Mouse (Mus musculus) urinary bladder, postnatal 25 days (tissue): ENCODE results near the gene Gfpt2.
"Not testable (repeated sequence)": the region's sequence is repeated elsewhere in the genome, so short reads cannot be mapped to it uniquely, and the experiment has no call there.

Experiments used
- DNase-seq: peaks from one replicate; pipeline ENCODE4 v3.0.0; 2022; ENCODE audit warnings: low spot score

The Gfpt2 gene

DNA sequence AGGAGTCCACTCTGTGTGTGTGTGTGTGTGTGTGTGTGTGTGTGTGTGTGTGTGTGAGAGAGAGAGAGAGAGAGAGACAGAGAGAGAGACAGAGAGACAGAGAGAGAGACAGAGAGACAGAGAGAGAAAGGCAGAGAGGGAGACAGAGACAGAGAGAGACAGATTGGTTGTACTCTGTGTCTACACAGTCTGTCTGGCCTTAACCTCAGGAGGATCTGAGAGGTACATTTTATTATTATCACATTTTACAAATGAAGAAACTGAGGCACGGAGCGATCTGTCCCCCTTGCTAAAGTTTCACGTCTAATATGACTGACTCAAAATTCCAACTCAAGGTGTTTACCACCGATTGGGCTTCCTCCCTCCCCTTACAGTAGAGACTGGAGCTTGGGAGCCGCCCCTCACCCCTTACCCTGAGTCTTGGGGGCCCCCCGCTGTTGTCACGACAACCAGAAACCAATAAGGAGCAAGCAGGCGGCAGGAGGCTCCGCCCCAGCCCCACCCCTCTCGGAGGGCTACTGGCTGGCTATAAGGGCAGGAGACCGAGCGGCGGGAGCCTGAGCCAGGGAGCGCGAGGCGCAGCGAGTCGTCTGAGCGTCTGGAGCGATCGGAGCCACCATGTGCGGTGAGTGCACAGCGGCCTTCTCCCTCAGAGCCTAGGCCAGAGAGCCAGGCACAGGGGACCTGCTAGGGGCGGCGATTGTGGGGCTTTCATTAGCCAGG lies at the start of gene Gfpt2:
Gene Gfpt2 (plus strand): TSS at position 560 of the 723 bp plus-strand sequence.
- DNase-seq = peak; percentile 69

DNA sequence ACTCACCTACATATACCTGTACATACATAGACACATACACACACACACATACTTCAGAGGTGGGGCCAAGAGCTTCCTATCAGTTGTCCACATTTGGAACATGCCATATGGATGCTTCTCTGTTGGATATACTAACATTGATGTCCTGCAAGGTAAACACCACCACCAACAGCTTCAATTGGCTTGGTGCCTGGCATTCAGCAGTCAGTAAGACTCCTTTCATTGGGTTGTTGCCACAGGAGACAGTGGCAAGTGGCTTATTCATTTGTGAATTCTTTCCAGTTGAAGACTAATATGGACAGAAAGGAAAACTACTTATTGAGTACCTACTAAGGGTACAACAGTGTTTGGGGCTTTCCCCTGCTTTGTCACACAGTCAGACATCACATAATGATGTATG lies 49.0 kb upstream of the Gfpt2 start:
- no peak for DNase-seq

- DNase-seq = no peak
These were observed 48.1 kb upstream of the Gfpt2 start for GRCm38 (mm10) chr11:49745839-49746238.

GRCm38 (mm10) chr11:49746756-49747155 lies 47.2 kb upstream of the Gfpt2 start:
- DNase-seq = no peak

DNA sequence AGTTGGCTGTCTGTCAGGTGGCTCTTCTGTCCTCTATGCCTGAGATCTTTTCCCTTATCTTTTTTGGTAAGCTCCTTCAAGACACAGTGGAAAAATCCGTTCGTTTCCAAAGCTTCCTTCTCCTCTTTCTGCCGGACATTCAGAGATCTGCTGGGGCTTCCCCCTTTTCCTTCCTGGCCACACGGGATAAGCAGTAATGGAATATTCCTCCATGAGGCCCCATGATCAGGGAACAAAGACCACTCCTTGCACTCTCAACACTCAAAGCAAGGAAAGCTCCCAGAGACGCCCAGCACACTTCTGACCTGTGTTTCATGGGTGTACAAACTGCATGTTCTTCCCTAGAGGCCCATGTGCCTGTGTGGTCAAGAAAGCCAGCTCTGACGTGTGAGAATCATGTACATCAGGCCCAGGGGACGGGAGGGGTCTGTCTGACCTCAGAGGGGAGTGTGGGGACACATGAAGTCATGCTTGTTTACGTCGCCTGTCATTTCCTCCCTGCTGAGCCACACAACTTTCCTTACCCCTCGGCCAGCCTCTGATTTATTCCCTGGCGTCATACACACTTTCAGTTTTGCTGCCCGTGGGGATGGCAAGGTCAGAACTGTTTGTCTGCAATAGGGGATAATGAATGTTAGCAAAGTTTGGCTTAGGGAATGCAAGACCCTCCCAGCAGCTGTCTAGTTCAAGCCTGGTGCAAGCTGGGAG lies 38.9 kb upstream of the Gfpt2 start:
- DNase-seq = no peak

GRCm38 (mm10) chr11:49758096-49758495 lies 35.9 kb upstream of the Gfpt2 start:
- DNase-seq = no peak

DNA sequence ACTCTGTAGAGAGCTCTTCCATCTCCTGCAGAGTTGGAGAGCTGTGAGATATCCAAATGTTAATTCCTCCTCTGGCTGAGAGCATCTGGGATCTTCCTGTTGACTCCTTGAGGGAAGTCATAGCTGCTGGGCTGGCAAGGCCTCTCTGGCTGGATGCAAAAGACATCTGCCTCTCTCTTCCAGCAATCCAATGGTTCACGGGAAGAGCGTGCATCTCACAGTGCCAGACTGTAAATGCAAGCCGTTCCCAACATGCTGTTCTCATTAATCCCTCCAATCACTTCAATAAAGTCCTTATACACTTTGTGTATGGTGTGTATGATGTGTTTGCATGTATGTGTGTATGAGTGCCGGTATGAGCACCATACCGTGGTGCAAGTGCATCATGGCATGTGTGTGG lies 32.8 kb upstream of the Gfpt2 start:
- DNase-seq = no peak

GRCm38 (mm10) chr11:49763555-49763954 lies 30.4 kb upstream of the Gfpt2 start:
- no peak for DNase-seq

- DNase-seq = no peak
These were observed 30.0 kb upstream of the Gfpt2 start for GRCm38 (mm10) chr11:49764023-49764422.

GRCm38 (mm10) chr11:49764639-49765299 lies 29.2 kb upstream of the Gfpt2 start:
- peak; percentile 9 for DNase-seq

GRCm38 (mm10) chr11:49765377-49766136 lies 28.4 kb upstream of the Gfpt2 start:
- DNase-seq = no peak

GRCm38 (mm10) chr11:49766137-49766411 lies 27.9 kb upstream of the Gfpt2 start:
- no peak for DNase-seq

DNA sequence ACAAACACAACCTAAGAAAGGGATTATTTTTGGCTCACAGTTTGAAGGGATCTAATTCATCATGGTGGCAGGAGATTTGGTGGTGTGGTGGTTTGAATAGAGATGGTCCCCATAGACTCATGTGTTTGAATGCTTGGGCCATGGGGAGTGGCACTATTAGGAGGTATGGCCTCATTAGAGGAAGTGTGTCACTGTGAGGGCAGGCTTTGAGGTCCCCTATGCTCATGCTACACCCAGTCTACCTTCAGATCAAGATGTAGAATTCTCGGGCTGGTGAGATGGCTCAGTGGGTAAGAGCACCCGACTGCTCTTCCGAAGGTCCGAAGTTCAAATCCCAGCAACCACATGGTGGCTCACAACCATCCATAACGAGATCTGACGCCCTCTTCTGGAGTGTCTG lies 26.5 kb upstream of the Gfpt2 start:
- not testable (repeated sequence) for DNase-seq

DNA sequence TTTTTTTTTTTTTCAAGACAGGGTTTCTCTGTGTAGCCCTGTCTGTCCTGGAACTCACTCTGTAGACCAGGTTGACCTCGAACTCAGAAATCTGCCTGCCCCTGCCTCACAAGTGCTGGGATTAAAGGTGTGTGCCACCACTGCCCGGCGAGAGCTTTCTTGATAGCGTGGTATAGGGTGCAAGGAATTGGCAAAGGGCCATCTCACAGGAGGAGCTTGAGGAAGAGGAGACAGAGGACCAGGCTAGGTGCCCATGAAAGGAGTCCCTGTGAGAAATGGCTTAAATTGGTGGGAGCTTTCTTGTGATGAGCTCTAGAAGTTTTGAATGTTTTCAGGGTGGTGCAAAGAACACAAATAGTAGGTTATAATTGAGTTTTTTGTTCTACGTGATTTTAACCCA lies 25.2 kb upstream of the Gfpt2 start:
- no peak for DNase-seq

DNA sequence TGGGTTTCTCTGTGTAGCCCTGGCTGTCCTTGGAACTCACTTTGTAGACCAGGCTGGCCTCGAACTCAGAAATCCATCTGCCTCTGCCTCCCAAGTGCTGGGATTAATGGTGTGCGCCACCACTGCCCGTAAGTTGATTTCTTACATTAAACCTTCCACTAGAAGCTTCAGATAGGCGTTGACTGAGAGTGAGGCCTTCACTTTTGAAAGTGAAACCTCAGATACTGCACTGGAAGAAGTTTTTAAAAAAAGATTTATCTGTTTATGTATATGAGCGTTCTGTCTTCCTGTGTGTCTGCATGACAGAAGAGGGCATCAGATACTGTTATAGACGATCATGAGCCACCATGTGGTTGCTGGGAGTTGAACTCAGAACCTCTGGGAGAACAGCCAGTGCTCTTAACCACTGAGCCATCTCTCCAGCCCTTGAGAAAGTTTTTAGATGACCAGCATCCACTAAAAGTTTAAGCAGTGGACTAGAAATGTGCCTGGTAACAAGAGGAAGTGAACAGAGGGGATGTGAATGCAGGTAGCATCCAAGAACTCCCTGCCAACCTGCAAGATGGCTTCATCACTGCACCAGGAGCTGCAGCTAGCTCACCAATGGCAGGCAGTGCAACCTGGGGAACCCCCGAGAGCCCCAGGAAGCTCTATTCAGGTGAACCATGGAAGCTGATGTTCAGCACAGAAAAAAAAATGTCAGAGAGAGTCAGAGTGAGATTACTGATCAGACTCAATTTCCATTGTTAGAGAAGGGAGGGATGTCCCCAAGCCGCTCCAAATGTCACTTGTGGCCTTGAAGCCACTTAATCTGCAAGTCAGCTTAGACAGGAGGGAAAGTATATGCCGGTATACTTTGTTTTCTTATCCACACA lies 23.1 kb upstream of the Gfpt2 start:
- DNase-seq = no peak

- no peak for DNase-seq
These were observed 21.7 kb upstream of the Gfpt2 start for GRCm38 (mm10) chr11:49772251-49772650.

DNA sequence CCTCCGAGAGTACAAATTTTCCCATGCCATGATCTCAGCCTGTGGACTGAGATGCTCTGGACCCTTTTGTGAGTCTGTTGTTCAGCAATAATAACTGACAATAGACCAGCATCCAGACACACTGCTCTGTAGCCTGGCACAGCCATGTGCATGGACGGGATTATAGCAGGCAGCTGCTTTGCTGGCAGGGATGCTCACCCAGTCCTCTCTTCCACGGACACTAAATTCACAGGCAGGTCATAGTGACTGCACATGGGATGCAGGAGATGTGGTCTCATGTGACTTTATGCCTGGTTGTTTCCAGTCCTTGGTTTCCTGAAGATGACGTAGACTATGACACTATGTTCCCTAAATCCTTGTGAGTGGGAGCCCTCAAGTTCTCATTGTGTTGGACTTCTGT lies 19.1 kb upstream of the Gfpt2 start:
- DNase-seq = no peak

DNA sequence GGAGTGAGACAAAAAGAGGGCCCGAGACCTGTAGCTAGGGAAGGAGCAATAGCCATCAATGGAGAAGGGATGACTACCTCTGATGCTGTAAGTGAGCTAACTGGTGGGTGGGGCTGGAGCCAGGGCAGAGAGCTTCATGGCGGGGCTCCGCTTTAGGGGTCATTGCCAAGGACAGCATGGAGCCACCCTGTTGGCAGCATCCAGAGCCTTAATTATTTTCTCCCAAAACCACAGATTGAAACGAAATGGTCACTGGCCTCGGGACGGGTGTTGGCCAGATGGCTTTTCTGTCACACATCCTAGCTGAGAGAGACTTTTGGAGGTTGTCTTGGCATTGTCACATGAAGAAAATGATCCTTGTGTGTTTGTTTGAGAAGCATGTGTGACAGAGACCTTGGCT lies 15.1 kb upstream of the Gfpt2 start:
- DNase-seq = no peak

- DNase-seq = no peak
These were observed 13.7 kb upstream of the Gfpt2 start for GRCm38 (mm10) chr11:49780161-49780817.

DNA sequence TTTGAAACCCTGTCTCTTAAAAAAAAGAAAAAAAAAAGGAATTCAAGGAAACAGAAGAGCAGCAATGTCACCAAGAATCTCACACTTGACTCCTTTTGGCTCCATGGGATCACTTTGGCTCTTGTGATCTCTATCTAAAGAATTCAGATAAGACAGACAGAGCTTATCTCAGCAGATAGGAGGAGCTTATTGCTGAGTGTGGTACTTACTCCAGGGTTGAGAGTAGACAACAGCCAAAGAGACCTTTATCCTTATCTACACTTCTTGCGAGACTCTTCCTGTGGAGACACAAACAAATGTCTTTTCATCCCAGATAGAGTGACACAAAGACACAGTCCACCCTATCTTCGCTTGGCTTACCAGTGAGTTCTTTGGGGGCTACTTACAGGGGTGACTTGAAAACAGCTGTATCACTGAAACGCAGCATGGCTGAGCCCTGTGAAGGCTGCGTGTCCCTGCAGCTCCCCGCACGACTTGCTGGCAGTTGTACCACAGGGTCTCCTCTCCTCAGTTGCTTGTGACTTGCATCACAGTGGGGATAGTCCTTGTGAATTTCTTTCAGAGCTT lies 12.1 kb upstream of the Gfpt2 start:
- no peak for DNase-seq

GRCm38 (mm10) chr11:49793131-49793530 lies 847 bp upstream of the Gfpt2 start:
- peak; percentile 20 for DNase-seq
